Mouse (Mus musculus) heart, postnatal 0 days (tissue): ENCODE results near the gene Gm29666. TPM values are rescaled to one million over a fixed set of nuclear protein-coding genes. Genes with fewer than 3 reads are reported as not detected.

Experiments
- ATAC-seq: fragments of 200-750 bp; cut with Nextera tagmentation; 2 replicates; pipeline ENCODE4 v1.8.0; 2017; ENCODE audit warnings: low read depth, moderate number of reproducible peaks, moderate library complexity; ENCODE audit not compliant: insufficient read depth
- DNase-seq: peaks from one replicate; pipeline ENCODE4 v3.0.0-alpha.2; 2016; ENCODE audit warnings: low spot score
- H3K27ac ChIP-seq: fragments of 300-500 bp; sonication (generic); 2 replicates; pipeline ENCODE4 v1.5.1; 2014; ENCODE audit warnings: low read depth, mild to moderate bottlenecking
- H3K27me3 ChIP-seq: fragments of 300-500 bp; sonication (generic); 2 replicates; pipeline ENCODE4 v1.6.1; 2014; ENCODE audit warnings: low read length, mixed read lengths; ENCODE audit not compliant: control insufficient read depth, insufficient read depth
- H3K36me3 ChIP-seq: fragments of 300-500 bp; sonication (generic); replicated peaks from 2 replicates; pipeline ENCODE4 v1.6.1; 2014; ENCODE audit warnings: low read length, mixed read lengths; ENCODE audit not compliant: control insufficient read depth, insufficient read depth
- H3K4me1 ChIP-seq: fragments of 300-500 bp; sonication (generic); 2 replicates; pipeline ENCODE4 v1.6.1; 2014; ENCODE audit warnings: antibody characterized with exemption; ENCODE audit not compliant: control insufficient read depth, insufficient read depth
- H3K4me2 ChIP-seq: fragments of 300-500 bp; sonication (generic); 2 replicates; pipeline ENCODE4 v1.6.1; 2014; ENCODE audit warnings: low read depth, mild to moderate bottlenecking, low read length, moderate library complexity
- H3K4me3 ChIP-seq: fragments of 300-500 bp; sonication (generic); 2 replicates; pipeline ENCODE4 v1.5.1; 2014; ENCODE audit warnings: low read depth, low read length
- H3K9ac ChIP-seq: fragments of 300-500 bp; sonication (generic); replicated peaks from 2 replicates; pipeline ENCODE4 v1.6.1; 2014; ENCODE audit warnings: low read depth, low read length, mixed read lengths
- H3K9me3 ChIP-seq: fragments of 300-500 bp; sonication (generic); replicated peaks from 2 replicates; pipeline ENCODE4 v1.6.1; 2016; ENCODE audit warnings: low read length; ENCODE audit not compliant: control insufficient read depth
- CTCF ChIP-seq: IDR thresholded peaks from 2 replicates; pipeline ENCODE4 v1.5.1; 2016; ENCODE audit warnings: antibody characterized with exemption, control low read depth, low read depth
- EP300 ChIP-seq: IDR thresholded peaks from 2 replicates; pipeline ENCODE4 v1.6.1; 2016; ENCODE audit warnings: antibody characterized with exemption, low read depth
- WGBS: fragments of 180-500 bp; shearing (Covaris S2); extraction: QIAGEN DNeasy Blood & Tissue Kit; methylation state at CpG from one replicate; pipeline ENCODE4 v1.1.7; 2014; 5-methylcytosine and 5-hydroxymethylcytosine counted together
- microRNA-seq: library from miRNA; unstranded; fragments of <30 nt; microRNA quantifications from one replicate; pipeline ENCODE4, GENCODE M21; 2016
- polyA plus RNA-seq: library from polyadenylated mRNA; unstranded; fragments of >200 nt; fragmentation: Nextera tagmentation; extraction: Ambion mirVana; gene quantifications from 2 replicates; pipeline ENCODE4 v1.2.1, GENCODE M21; 2015
- total RNA-seq: library from RNA; depleted of rRNA; stranded (reverse); fragments of >200 nt; gene quantifications from 2 replicates; pipeline ENCODE4 v1.2.3, GENCODE M21; 2014; ENCODE audit warnings: low replicate concordance; rRNA removed

Gm29666 gene
- total and polyA plus RNA-seq, 2 experiments from 2014 or later = 0.08 to 0.16 TPM

DNA sequence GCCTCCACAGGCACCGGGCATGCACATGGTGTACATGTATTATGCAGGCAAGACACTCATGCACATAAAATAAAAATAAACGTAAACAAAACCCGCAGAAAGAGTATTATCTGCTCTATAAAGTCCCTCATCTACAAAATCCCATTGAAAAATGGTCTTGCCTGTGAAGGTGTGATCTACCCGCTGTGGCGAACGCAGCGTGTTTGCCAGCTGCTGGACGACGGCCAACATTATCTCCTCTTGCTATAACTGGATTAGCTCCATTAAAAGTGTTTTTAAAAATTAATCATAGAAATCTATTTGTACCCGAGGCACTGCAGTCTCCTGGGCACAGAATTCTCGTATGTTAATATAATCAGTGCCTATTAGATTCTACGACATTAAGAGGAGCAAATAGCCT is 31.8 kb downstream of the Gm29666 start:
- no peak overlapping the region for H3K4me2 ChIP-seq
- H3K27me3 ChIP-seq = no peaks in the 10 kb centered on the region
- no peak for ATAC-seq
- WGBS = 55% methylated on average over 12 of the region's 12 CpGs
- no peaks in the 10 kb centered on the region for H3K36me3 ChIP-seq
- H3K9ac ChIP-seq = no peak overlapping the region
- H3K4me3 ChIP-seq = no peak overlapping the region
- no peak for DNase-seq
- no peaks in the 10 kb centered on the region for H3K9me3 ChIP-seq
- TF ChIP-seq CTCF (no peak), EP300 (no peak)
- no peaks in the 10 kb centered on the region for H3K4me1 ChIP-seq
- no peak overlapping the region for H3K27ac ChIP-seq

DNA sequence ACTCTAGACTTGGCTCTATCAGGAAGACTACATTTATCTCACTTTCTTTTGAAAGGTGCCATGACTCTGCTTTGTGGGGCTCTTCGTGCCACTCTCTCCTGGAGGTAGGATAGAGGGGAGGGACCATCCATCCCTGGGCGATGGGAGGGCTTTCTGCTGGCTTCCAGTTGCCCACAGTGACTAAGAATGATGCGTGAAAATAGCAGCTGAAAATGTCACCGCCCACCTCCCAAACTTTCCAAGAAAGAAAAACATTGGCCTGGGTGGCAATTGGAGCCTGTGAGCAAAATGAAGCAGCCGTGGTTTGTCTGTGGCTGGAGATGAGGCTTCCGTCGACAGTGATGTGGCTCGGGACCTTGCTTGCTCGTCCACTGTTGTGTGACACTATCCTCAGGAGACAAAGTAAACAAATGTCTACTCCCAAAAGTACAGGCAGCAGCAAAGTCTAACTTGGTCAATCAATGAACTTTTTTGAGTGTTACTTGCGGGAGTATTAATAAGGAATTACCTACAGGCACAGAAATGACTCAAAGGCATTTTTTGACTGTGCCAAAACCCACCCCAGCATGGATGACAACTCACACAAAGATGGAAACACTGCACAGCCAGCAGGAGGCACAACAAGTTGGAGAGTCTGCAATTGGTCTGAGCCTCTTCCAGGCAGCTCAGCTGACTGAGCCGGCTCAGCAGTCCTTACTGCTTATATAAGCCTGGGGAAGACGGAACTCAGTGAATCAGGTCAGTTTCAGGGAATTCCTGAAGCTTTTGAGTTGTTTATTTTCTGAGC is 42.6 kb downstream of the Gm29666 start:
- no peaks in the 10 kb centered on the region for H3K9me3 ChIP-seq
- no peak overlapping the region for H3K4me2 ChIP-seq
- H3K27ac ChIP-seq = no peak overlapping the region
- 69% methylated on average over 12 of the region's 12 CpGs for WGBS
- no peak overlapping the region for H3K9ac ChIP-seq
- H3K27me3 ChIP-seq = no peaks in the 10 kb centered on the region
- no peaks in the 10 kb centered on the region for H3K36me3 ChIP-seq
- H3K4me1 ChIP-seq = no peaks in the 10 kb centered on the region
- TF ChIP-seq EP300 (no peak), CTCF (no peak)
- DNase-seq (no peak), ATAC-seq (no peak)
- H3K4me3 ChIP-seq = no peak overlapping the region

DNA sequence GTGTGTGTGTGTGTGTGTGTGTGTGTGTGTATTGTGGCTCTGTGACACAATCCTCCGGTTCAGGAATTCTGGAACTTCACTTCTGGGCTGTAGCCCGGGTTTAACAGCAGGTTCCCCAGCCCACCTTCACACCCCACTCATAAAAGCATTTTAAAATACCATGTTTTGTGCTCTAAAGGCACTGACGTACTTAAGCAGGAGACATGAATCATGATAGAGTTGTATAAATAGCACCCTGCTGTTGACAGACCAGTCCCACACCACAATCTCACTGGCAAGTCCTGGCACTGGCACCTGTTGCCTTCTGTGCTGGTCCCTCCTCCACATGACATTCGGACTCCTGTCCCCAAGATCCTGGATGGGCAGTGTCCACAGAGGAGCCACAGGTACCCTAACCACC is 46.0 kb downstream of the Gm29666 start:
- Histone ChIP-seq H3K4me3 (no peak overlapping the region), H3K4me1 (no peaks in the 10 kb centered on the region), H3K4me2 (no peak overlapping the region), H3K36me3 (no peaks in the 10 kb centered on the region), H3K27me3 (no peaks in the 10 kb centered on the region), H3K9me3 (no peaks in the 10 kb centered on the region), H3K27ac (no peak overlapping the region), H3K9ac (no peak overlapping the region)
- TF ChIP-seq CTCF (no peak), EP300 (no peak)
- WGBS = 61% methylated on average over 4 of the region's 4 CpGs
- no peak for ATAC-seq
- no peak for DNase-seq

- Histone ChIP-seq H3K27me3 (no peaks in the 10 kb centered on the region), H3K4me3 (no peak overlapping the region), H3K4me2 (no peak overlapping the region), H3K9ac (no peak overlapping the region), H3K36me3 (no peaks in the 10 kb centered on the region), H3K9me3 (no peaks in the 10 kb centered on the region), H3K4me1 (no peaks in the 10 kb centered on the region), H3K27ac (no peak overlapping the region)
- no peak for TF ChIP-seq EP300
- no peak for TF ChIP-seq CTCF
- ATAC-seq = no peak
- no peak for DNase-seq
- 82% methylated on average over 11 of the region's 11 CpGs for WGBS
Measured at GRCm38 (mm10) chr15:84873079-84873478, 46.8 kb downstream of the Gm29666 start.

DNA sequence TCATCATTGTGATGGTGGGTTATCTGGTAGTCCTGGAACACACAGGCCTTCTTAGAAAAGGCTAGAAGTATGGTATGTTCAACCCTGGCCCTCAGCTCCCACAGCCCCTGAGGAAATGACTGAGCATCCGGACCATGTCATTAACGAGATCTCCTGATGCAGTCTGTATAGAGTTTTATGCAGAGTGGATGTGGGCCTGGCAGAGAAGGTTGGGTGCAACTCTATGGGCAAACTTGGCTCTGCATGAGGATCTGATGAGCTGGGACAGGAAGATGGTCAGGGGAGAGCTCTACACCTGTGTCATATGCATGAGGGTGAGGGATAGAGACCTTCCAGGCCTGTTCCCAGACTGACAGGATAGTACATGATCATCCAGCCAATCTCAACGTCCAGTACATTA is 48.0 kb downstream of the Gm29666 start:
- H3K9me3 ChIP-seq = no peaks in the 10 kb centered on the region
- H3K27ac ChIP-seq = no peak overlapping the region
- DNase-seq = no peak
- WGBS = 74% methylated on average over 3 of the region's 3 CpGs
- no peaks in the 10 kb centered on the region for H3K27me3 ChIP-seq
- TF ChIP-seq EP300 (no peak), CTCF (no peak)
- no peak overlapping the region for H3K4me2 ChIP-seq
- no peak for ATAC-seq
- H3K4me1 ChIP-seq = no peaks in the 10 kb centered on the region
- no peak overlapping the region for H3K4me3 ChIP-seq
- no peaks in the 10 kb centered on the region for H3K36me3 ChIP-seq
- no peak overlapping the region for H3K9ac ChIP-seq

DNA sequence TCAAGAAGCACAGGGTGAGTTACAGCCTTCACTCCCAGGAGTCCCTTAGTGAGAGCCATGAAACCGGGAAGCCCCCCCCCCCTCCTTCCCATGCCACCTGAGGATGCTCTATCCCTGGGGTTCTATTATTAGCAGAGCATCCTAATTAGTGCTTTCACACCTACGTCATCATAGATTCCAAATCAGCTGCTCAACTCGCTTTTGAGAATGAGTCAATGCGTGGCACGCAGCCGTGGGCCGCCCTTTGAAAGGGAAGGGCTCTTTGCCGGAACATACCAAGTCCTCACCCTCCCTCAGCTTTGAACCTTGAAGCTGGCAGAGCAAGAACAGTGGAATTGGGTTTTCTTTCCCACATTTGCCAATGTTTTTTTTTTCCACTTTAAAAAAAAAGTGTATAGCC is 57.9 kb downstream of the Gm29666 start:
- TF ChIP-seq CTCF (no peak), EP300 (no peak)
- Histone ChIP-seq H3K4me3 (no peak overlapping the region), H3K9me3 (no peaks in the 10 kb centered on the region), H3K4me1 (no peaks in the 10 kb centered on the region), H3K27me3 (peaks cover 6% of the 10 kb centered on the region; the same call in 1 of the 2 replicates), H3K9ac (no peak overlapping the region), H3K27ac (no peak overlapping the region), H3K36me3 (no peaks in the 10 kb centered on the region), H3K4me2 (no peak overlapping the region)
- DNase-seq (no peak), ATAC-seq (no peak)
- WGBS = 78% methylated on average over 8 of the region's 8 CpGs

Small RNAs within 50 kb of the gene (microRNA-seq; reads per million reads assigned to microRNA genes)
- 16.8 reads per million, percentile 35 among the genes with 10 or more reads in this experiment for gene Mir1249

Other genes starting within 250 kb of the Gm29666 start
- gene Arhgap8, start 200.0 kb downstream of the Gm29666 start, total RNA-seq = 3.7 TPM in 1 of 2 replicates, not detected in the other
- gene Arhgap8, start 200.0 kb downstream of the Gm29666 start, polyA plus RNA-seq = 1.2 and 1.3 TPM in 2 replicates
- 0.04 and 0.19 TPM in 2 replicates for gene Phf21b, start 64.0 kb downstream of the Gm29666 start, total RNA-seq
- gene Phf21b, start 64.0 kb downstream of the Gm29666 start, polyA plus RNA-seq = 0.05 TPM in 2 replicates
- 11.8 and 14.6 TPM in 2 replicates for gene Nup50, start 3.4 kb upstream of the Gm29666 start, total RNA-seq
- 10.7 and 11.4 TPM in 2 replicates for gene Nup50, start 3.4 kb upstream of the Gm29666 start, polyA plus RNA-seq
- gene 5031439G07Rik, start 68.5 kb upstream of the Gm29666 start, total RNA-seq = 18.7 and 27.3 TPM in 2 replicates
- 2.2 TPM in 2 replicates for gene 5031439G07Rik, start 68.5 kb upstream of the Gm29666 start, polyA plus RNA-seq
- gene Upk3a, start 97.1 kb upstream of the Gm29666 start, total RNA-seq = 0.27 and 125 TPM in 2 replicates
- 0.11 TPM in 1 of 2 replicates, not detected in the other for gene Upk3a, start 97.1 kb upstream of the Gm29666 start, polyA plus RNA-seq
- gene Fam118a, start 108.9 kb upstream of the Gm29666 start, total RNA-seq = 9.9 and 11.1 TPM in 2 replicates
- gene Fam118a, start 108.9 kb upstream of the Gm29666 start, polyA plus RNA-seq = 10.5 and 11.5 TPM in 2 replicates
- not detected in 2 replicates for gene Smc1b, start 211.9 kb upstream of the Gm29666 start, total RNA-seq
- gene Smc1b, start 211.9 kb upstream of the Gm29666 start, polyA plus RNA-seq = 0.04 and 0.15 TPM in 2 replicates
- gene Ribc2, start 212.0 kb upstream of the Gm29666 start, total RNA-seq = not detected in 2 replicates
- 0.11 and 0.14 TPM in 2 replicates for gene Ribc2, start 212.0 kb upstream of the Gm29666 start, polyA plus RNA-seq